Mouse (Mus musculus): ENCODE data around the gene Snx25.

- TF ChIP-seq GATA1 (IDR thresholded peaks at IDR 0.05; ENCODE audit: low read length): no peak
- no peak for TF ChIP-seq TAL1 (IDR thresholded peaks at IDR 0.05; ENCODE audit: low read length)
Measured at GRCm38 (mm10) chr8:46081030-46081429, 70.9 kb downstream of the Snx25 start.
